Mouse (Mus musculus) layer of hippocampus, adult 8-10 months (tissue): ENCODE results near the gene Vwa8. TPM values are rescaled to one million over a fixed set of nuclear protein-coding genes. Genes with fewer than 3 reads are reported as not detected.

Source experiments
- DNase-seq, 2 experiments: peaks; one replicate each; pipeline ENCODE4 v3.0.0; 2022; ENCODE audit warnings: low spot score in 2 of 2
- total RNA-seq, 4 experiments: library from RNA; stranded (reverse); gene quantifications; 2 replicates each; pipeline ENCODE4 v1.2.4; 2022

The Vwa8 gene
- total RNA-seq, 4 experiments from 2014 or later: 30.4 to 39.6 (median 34.1) TPM

DNA sequence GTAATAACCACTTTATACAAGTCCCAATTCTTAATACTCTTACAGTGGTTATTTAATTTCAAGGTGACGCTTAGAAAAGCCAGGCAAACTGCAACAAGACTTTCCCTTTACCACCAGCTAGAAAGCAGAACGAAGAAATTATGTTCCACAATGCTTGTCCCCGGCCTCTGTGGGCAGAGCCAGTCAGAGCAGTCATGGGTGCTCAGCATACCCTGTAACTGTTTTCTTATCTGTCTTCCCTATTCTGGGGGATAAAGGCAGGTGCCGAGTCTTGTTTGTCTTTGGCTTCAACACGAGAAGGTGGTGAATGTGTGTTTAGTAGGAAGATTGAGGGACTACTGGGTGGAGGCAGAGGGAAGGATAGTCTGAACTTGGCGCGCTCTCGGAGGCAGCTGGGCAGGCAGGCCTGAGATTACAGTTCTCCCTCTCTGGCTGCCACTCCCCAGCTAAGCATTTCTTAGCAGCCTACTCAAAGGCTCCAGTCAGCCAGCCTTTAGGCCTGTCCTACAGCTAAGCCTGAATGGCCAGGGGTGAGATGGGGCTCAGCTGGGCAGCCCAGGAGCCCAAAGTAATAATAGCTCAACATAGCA is 365.9 kb downstream of the Vwa8 start:
- DNase-seq: peak in 1 of 2 experiments; percentile 1

DNA sequence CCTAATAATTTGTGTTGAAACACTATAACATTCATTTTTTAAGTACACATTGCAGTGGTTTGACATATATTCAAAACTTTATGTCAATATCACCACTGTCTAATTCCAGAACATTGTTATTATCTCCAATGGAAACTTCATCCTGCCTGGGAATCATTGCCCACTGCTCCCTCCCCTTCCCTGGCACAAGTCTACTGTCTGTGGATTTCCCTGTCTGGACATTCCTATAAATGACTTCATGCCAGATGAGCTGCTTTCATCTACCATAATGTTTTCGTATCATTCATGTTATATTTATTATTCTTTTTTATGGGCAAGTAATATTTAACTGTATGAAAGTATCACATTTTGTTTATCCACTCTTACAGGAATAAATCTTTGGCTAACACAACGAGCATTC is 367.5 kb downstream of the Vwa8 start:
- DNase-seq: no peak

DNA sequence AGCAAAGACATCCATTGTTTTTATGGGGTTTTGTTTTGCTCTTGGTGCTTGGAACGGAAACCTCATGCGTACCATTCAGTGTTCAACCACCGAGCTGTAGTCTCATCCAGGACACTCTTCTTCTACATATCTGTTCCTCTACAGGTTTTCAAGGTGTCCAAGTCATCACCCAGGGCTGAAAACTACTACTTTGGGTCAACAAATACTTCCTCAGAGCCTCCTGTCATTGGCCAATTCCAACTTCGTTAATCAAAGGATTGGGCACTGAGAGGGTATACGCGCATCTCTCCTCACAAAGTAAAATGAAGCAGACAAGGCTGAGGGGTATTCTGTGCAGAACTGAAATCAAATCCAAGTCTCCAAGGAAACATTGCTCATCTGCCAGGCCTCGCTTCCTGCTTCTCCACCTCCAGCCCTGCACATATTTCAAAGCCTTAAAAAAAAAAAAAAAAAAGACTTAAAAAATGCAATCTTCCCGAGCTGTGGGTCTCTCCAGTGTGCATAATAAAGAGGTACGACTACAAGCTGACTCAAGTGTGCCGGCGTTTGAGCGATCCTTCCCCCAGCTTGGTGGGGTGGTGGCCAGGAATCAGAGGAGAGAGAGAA is 374.7 kb downstream of the Vwa8 start:
- DNase-seq: no peak

DNA sequence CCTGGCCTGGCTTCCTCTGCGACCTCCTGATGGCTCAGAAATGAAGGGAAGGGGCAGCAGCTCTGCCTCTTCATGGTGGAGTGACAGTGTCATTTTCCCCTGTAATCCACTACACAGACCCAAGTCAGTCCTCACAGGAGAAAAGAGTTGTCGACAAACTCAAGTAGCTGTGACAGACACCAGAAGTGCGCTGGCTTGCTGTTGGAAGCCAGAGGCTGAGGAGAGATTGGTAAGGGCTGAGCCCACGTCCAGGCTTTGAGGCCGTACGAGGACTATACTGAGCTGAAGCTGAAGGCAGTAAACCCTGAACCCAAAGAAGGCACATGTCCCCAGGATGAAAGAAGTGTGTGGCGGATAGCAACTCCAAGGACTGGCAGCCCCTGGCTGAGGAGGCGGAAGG is 376.6 kb downstream of the Vwa8 start:
- no peak for DNase-seq

DNA sequence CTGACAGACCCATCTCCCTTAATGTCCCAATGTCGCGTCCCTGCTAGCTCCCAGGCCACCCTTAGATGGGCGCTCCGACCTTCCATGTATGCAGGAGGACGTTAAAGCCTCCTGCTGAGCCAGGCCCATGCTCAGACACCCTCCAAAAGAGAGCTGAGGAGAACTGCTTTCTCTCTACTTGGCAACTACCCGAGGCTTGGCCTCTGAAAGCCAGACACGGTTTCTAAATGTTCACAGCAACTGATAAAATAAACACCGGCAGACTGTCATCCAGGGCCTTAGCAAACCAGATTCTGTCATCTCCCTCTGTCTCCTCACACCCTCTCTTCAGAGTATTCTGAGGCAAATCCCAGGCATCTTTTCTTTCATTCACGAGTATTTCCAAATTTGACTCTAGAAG is 377.2 kb downstream of the Vwa8 start:
- no peak for DNase-seq

DNA sequence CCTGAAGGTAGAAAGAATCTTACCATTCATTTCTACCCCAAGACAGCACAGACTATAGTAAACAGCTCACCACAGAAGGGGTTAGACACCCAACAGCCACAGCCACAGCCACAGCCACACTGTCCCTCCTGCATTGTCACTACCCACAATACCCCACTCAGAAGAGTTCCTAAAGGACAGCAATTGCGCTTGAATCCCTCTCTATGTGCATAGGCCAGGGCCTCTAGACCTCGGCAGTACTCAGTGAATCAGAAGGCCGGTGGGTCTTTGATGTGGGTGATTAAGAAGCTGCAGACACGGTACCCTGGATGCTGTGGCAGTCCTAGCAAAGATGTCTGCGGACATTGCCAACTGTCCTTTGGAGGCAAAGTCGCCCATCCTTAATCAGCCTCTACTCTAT is 377.9 kb downstream of the Vwa8 start:
- no peak for DNase-seq

DNA sequence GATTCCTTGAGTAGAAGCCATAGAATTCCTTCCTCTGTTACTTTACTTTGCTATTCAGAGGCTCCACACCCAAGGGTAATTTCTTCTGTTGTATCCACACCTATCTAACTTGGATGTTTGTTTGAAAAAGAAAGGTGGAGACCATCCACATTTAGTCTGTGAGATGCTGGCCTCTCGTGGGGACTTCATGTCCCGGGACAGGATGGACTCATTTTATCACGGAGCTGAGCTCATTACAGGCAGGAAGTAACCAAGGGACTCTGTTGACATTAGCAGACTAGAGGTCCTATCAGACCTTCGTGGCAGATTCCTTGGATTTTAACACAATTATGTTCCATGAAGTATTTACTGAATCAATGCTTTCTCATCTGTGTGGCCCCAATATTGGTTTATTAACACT is 379.1 kb downstream of the Vwa8 start:
- no peak for DNase-seq

DNA sequence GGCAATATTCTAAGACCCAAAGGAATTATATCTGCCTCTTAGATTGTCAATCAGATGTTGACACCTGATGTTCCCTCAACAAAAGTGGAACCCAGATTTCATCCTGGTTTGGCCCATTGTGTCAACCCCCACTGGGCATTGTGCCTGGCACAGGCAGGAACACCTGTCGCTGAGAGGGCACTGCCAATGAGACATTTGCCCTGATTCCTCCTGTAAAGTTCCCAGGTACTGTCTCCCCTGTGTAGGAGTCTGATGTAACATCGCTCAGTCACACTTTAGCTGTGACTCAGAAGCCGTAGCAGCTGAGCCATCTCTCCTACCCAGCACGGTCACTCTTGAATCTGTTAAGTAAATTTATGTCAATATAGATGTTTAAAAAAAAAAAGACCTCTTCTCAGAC is 382.8 kb downstream of the Vwa8 start:
- no peak for DNase-seq

DNA sequence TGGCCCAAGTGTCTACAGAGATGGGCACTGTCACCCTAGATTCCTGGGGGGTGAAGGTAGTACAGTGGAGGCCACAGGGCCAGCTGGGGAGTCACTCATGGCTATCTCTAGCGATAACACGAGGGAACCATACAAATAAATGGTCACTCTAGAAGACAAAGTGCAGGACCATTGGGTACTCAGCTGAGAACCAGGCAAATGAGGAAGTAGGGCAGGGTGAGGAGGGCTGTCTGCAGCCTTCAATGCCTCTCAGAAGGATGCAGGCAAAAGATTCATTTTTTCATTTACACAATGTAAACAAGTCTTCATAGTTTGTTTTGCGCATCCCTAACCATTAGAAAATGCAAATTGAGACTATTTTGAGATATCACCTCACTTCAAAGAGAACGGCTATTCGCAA is 384.8 kb downstream of the Vwa8 start:
- no peak for DNase-seq

DNA sequence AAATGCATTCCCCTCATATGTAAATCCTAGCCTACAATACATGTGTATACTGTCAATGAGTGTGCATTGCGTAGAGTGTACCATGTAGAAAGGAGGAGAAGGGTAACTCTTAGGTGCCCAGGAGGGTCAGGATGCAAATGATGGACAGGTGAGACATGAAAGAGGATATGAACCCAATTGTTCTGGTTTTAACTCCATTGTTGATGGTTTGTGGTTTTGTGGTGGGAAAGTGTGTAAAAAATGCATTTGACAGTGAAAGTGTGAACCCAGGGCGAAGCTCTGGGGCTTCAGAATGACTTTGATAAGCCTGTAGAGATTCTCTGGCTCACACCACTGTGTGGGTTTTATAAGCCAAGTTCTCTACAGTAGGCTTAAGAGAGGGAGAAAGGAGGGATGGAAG is 385.7 kb downstream of the Vwa8 start:
- DNase-seq: no peak

DNA sequence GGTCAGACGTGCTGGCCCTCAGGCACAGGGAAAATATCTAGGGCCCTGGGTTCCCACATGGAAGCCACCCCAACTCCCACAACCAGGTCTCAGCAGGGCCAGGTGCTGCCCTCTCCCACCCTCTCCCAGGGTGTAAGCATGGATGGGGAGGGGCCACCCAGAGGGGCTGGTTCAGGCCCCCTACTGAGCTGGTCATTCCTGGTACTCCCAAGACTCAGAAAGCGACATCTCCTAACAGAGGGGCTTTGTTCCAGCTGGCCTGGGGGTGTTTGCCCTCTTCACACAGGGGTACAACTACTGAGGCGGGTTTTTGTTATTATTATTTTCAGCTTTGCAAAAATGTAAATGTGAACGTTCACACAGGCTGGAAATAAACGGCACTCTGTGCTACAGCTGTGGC is 386.3 kb downstream of the Vwa8 start:
- no peak for DNase-seq

DNA sequence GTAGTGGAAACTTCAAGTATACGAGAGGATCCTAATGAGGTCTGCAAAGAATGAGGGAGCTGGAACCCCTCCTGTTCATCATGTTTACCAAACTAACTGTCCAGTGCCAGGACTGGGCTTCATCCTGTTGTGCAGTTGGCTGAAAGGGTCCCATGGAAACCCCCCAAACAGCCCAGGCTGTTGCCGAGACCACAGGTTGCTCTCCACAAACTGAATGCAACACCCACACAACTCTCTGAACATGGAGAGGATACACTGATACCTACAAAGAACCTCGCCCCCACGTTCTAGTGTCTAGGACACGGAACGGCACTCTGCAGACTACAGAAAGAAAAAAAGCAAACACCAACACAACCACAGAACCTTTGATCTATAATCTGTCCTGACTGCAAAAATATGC is 387.4 kb downstream of the Vwa8 start:
- no peak for DNase-seq

DNA sequence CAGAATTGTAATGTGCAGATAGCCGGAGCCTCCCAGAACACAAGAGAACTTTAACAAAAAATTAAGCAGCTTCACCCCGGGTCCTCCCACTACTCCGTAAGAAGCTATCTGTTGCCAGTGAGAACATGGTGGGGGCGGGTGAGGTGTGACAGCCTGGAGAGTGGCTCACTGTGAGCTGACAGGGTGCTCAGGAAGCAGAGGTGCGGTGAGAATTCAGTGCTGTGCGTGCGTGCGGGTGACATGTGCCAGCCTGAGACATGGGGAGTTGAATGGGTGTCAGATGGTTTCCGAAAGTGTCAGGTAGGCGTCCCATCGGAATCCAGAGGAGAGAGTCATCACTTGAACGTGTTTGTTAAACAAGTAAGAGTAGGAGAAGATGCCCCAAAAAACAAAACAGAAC is 390.6 kb downstream of the Vwa8 start:
- no peak for DNase-seq

DNA sequence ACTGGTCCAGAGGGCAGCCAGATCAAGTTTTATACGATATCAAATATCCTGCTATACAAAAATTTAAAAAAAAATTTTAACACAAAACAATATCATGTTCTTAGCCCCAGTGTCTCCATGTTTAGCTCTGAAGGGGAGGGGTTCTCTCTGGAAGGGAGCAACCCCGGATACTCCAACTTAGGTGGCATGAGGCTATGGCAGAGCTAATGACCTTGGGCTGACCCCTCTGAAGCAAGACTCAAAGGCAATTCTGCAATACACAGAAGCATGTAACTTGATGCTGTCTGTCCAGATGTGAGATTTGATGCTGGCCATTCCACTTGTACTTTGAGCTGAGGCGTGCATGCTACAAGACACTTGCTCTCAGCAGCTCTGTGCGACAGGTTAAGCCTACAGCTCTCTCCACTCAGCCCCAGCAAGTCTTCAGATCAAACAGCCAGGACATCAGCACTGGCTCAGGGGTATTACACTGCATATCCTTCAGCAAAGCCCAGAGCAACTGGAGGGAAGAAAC is 392.3 kb downstream of the Vwa8 start:
- DNase-seq: no peak

DNA sequence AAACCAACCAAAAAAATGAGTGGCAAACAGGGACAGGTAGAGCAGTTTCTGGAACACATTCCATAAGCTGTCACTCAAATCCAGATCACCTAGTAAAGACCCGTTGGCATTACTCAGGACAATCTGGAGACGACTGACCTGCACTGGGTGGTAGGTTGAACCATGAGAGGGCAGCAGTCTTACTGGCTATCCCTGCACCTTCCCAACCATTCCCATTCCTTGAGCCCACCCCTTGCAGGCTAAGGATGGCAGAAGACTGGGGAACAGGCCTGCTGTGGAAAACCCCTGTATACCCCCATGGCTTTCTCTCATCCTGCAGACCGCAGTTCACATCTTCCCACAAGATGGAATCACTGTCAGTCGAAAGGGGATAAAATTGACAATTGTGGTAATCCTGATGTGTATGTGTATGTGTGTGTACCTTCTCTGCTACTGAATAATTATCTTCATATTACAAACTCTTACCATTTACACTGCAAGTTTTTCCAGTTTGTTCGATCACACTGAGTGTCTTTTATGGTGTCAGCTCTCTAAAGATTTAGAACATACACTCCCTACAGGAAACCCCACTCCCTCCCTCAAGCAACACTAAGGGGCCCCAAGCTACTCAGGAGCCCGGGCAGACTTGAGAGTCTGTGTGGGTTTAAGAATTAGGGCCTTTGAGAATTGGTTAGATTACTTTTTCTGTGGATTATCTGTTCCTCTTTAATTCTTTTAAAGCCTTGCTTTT is 393.0 kb downstream of the Vwa8 start:
- DNase-seq: no peak

DNA sequence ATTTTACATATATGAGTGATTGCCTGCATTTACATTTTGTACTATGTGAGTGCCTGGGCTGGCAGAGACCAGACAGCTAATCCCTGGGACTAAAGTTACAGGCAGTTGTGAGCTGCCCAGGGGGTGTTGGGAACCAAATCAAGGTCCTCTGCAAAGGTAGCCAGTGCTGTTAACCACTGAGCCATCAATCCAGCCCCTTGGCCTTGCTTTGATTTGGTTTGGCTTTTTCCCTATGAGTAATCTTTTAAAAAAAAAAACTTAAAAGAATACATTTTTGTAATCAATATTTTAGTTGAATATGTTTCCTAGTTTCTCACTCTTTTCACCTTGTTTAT is 393.5 kb downstream of the Vwa8 start:
- no peak for DNase-seq

DNA sequence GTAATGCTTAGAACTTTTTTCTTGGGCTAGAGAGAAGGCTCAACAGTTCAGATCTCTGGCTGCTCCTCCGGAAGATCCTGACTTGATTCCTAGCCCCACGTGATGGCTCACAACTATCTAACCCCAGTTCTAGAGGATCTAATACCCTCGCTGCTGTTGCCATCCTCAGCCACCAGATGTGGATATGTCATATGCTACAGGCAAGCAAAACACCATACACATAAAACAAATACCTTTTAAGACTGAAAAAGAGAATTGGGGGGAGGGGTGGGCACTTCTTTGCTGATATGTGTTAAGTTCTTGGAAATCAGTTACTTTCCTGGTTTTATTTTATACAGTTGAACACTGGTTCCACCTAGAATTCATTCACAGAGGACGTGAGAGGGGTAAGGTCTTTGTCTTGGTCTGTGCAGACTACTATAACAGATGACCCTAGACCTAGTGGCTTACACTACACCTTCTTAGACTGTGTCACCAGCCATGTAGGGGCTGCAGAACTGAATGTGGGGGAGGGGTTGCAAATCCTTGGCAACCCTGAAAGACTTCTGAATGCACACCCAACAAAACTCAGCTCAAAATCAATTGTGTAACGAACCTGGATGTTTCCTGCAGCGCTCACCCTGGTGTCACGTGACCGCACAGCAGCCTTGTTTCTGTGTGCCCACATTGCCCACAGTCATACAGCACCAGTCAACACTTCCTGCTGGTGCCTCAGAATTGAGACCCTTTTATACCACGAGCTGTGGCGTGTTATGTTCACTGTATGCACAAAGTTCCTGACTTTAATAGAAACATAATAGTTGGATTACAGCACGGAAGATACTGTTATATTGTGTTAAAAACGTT is 394.4 kb downstream of the Vwa8 start:
- no peak for DNase-seq

DNA sequence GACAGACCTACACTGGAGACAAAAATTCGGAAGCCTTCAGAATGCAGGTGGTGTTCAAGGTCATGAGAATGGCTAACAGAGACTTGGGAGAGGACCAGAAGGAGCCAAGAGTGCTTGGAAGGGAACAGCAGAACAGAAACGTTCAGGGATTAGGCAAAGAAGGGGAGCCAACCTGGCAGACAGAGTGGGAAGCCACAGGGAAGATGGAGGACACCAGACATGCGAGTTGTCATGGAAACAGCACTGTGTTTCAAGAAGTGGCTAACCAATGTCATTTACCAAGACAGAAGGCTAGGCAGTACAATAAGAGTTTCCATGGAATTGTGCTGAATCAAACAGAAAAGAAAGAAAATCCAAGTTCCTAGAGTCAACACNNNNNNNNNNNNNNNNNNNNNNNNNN is 395.7 kb downstream of the Vwa8 start:
- DNase-seq: no peak

DNA sequence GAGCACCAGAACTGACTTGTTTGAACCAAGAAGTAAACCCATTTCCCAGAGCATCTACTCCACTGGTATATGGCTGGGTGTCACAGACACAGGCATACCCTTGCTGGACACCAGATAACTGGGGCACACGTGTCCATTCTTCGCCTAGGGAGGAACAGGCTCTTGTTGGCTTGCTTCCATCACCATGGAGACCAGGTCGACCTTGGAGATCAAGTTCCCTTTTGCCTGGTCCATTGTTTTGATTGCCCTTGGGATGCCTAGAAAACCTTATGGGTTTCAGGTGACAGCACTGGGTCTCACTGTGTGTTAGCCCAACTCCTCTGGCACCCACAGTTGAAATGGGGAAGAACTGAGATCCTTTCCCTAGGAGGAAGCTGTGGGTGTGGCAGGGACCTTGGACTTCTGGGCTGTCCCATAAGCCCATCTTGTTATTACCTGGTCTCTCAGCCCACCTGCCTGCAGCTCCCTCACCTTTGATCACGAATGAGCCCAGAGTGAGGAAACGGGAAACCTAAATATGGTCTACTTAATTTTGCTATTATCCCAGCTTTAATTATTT is 403.0 kb downstream of the Vwa8 start:
- no peak for DNase-seq
